Mouse (Mus musculus) ovary, adult 18-20 months (tissue): ENCODE measurements at regions not wholly inside any gene's neighbourhood (a gene's known extent, or its start where the extent isn't known, plus 50 kb on each side); places are given as distances from the start of the nearest gene placed in this dataset.
"Not testable (repeated sequence)": the region's sequence is repeated elsewhere in the genome, so short reads cannot be mapped to it uniquely, and the experiment has no call there.

Experiments used
- DNase-seq: peaks from one replicate; pipeline ENCODE4 v3.0.0; 2022; ENCODE audit warnings: low spot score, mixed read lengths

- DNase-seq: not testable (repeated sequence)
Observed at GRCm38 (mm10) chr1:23316288-23316687, 81.3 kb downstream of the Ogfrl1 start.

GRCm38 (mm10) chr1:23314863-23315262, 82.7 kb downstream of the Ogfrl1 start:
- not testable (repeated sequence) for DNase-seq

- no peak for DNase-seq
Observed at GRCm38 (mm10) chr1:23292718-23293117, 104.9 kb downstream of the Ogfrl1 start.

- no peak for DNase-seq
Observed at GRCm38 (mm10) chr1:23286741-23287140, 110.8 kb downstream of the Ogfrl1 start.

- DNase-seq: no peak
Observed at GRCm38 (mm10) chr1:23282870-23283219, 114.7 kb downstream of the Ogfrl1 start.

GRCm38 (mm10) chr1:23282215-23282869, 115.2 kb downstream of the Ogfrl1 start:
- DNase-seq: no peak

- no peak for DNase-seq
Observed at GRCm38 (mm10) chr1:23279827-23280226, 117.7 kb downstream of the Ogfrl1 start.

GRCm38 (mm10) chr1:23272077-23272476, 125.5 kb downstream of the Ogfrl1 start:
- DNase-seq: no peak

- no peak for DNase-seq
Observed at GRCm38 (mm10) chr1:23270910-23271822, 126.4 kb downstream of the Ogfrl1 start.

GRCm38 (mm10) chr1:23268062-23268461, 129.5 kb downstream of the Ogfrl1 start:
- no peak for DNase-seq

- no peak for DNase-seq
Observed at GRCm38 (mm10) chr1:23265556-23266232, 131.9 kb downstream of the Ogfrl1 start.

GRCm38 (mm10) chr1:23264251-23264650, 133.3 kb downstream of the Ogfrl1 start:
- DNase-seq: no peak

- no peak for DNase-seq
Observed at GRCm38 (mm10) chr1:23263798-23264197, 133.8 kb downstream of the Ogfrl1 start.

GRCm38 (mm10) chr1:23261652-23262051, 135.9 kb downstream of the Ogfrl1 start:
- no peak for DNase-seq

- no peak for DNase-seq
Observed at GRCm38 (mm10) chr1:23257306-23257895, 140.2 kb downstream of the Ogfrl1 start.

GRCm38 (mm10) chr1:23256630-23257001, 141.0 kb downstream of the Ogfrl1 start:
- DNase-seq: peak; percentile 77

- peak; percentile 95 for DNase-seq
Observed at GRCm38 (mm10) chr1:23255925-23256629, 141.5 kb downstream of the Ogfrl1 start.

GRCm38 (mm10) chr1:23254235-23254634, 143.3 kb downstream of the Ogfrl1 start:
- DNase-seq: no peak

GRCm38 (mm10) chr1:23231522-23231921, 129.5 kb upstream of the 4933415F23Rik start:
- DNase-seq: no peak

GRCm38 (mm10) chr1:23228478-23228877, 126.4 kb upstream of the 4933415F23Rik start:
- no peak for DNase-seq

GRCm38 (mm10) chr1:23214462-23215158, 112.6 kb upstream of the 4933415F23Rik start:
- no peak for DNase-seq
